10 mouse cellular contexts compared by ENCODE assay signal in the genomic region with DNA sequence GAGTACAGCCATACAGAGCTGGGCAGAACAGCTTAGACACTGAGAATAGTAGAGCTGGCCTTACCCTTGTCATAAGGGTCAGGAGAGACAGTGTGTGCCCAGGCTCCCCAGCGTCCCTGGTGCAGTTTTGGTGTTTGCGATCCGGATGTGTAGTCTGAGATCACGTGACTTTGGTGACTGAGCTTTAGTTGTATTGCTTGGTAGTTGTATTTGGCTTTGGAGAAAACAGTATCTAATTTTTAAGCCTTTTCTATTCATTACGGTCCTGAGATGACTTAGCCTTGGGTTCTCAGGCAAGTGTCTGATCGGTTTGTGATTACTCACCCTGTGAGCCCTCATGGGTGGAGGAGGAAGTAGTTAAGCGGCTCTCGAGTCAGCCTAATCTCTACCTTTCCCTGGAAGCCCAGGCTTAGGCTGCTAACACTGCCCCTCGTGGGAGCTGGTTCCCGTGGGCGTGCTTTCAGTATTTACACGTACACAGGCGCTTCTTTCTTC. TPM values are rescaled to one million over a fixed set of nuclear protein-coding genes. Genes with fewer than 3 reads are reported as not detected.
A peak's percentile ranks its signal among the peaks of the same experiment; 100 is the strongest.
DNase-seq lines count a peak whose midpoint lies in the region; ATAC-seq lines count a peak whose summit lies in the region.
"Had no signal": no experiment of that assay in that cellular context is flagged by ENCODE, and none has a peak within 500 bp of the region (broad histone marks: within the 10 kb centered on the region; RNA-seq: fewer than 3 reads in every experiment).

No protein-coding gene starts in this region.

- DNase-seq in adrenal gland, postnatal 14 days: peak; percentile 22
- DNase-seq in adrenal gland, adult 8-10 months: no peak
- peak; percentile 69 for DNase-seq in 416B (ENCODE audit: low read depth)
- peak; percentile 56 for DNase-seq in lung, postnatal 25 days (ENCODE audit: low spot score)
- no peak for DNase-seq in right cerebral cortex, adult 18-20 months
- no peak for DNase-seq in kidney, adult 18-20 months
- no peak for DNase-seq in ovary, postnatal 36 days (ENCODE audit: low spot score)
- DNase-seq: cerebellum, adult 9-11 months; thymus, postnatal 25 days had no signal

- ATAC-seq in granulocyte monocyte progenitor cell, adult 5-6 weeks (replicated peaks; ENCODE audit: poor library complexity, severe bottlenecking): peak; percentile 94

RNA-seq across cellular contexts. Expression of gene Atg4c, which starts 6.1 kb away (rescaled TPM):
- total RNA-seq in adrenal gland, postnatal 14 days (2021): 13.8 and 14.0 TPM in 2 replicates
- total RNA-seq in adrenal gland, adult 8-10 months (2022): 10 to 100 TPM; 17.1 to 21.4 (median 19.4) TPM
- 8.8 and 14.7 TPM in 2 replicates for total RNA-seq in granulocyte monocyte progenitor cell, adult 5-6 weeks (2014; fragmentation: Nextera tagmentation)
- 7.4 and 15.0 TPM in 2 replicates for total RNA-seq in granulocyte monocyte progenitor cell, adult 5-6 weeks (2017)

Comparison
In these comparisons a context has a peak if more than half of its experiments do, and no peak if none do; other contexts are left out.
1. DNase-seq: peak in adrenal gland, postnatal 14 days (single experiment), 416B (single experiment) and lung, postnatal 25 days (single experiment); none in adrenal gland, adult 8-10 months (single experiment), right cerebral cortex, adult 18-20 months (single experiment), kidney, adult 18-20 months (single experiment) and ovary, postnatal 36 days (single experiment).